Mouse (Mus musculus) thymus, postnatal 4 days (tissue): ENCODE measurements around the gene Ube2v1.

Source experiments
- DNase-seq: peaks from one replicate; pipeline ENCODE4 v3.0.0; 2021

Gene Ube2v1

DNA sequence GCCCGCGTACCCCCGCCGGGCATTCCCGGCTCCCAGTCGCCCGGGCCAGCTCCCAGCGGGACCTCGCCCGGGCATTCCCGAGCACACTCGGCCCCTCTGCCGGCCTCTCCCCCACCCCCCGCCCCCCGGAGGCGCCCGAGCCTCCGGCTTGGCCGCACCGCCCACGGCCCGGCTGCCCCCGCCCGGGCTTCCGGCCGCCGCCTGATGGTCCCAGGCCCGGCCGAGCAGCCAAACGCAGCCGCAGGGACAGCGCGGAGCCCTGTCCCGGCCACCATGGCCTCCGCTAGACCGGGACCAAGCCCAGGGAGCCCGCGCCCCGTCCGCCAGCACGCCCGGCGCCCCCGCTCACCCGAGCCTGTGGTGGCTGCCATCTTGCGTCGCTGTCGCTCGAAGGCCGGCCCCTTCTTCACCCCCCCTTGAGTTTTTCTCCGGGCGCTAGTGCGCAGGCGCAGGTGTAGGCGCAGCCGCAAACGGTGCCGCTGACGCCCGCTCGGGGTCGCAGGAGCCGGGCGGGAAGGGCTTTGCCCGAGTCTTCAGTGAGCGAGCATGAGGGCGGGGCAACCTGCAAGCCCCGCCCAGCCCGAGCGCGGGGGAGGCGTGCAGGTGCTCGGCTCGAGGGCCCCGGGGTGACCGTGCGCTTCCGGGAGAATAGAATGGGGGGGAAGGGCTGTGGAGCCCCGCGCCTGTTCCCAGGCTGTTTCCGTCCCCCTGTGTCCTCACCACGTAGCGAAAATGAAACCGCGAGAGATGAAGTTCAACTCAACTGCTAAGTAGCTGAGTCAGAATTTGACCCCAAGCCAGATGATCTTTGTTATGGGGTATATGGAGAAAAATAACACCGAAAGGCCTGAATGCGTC, at the start of gene Ube2v1:
TSS of gene Ube2v1 (minus strand) at position 505 of the 858 bp plus-strand sequence.
- DNase-seq: peak; percentile 99

DNA sequence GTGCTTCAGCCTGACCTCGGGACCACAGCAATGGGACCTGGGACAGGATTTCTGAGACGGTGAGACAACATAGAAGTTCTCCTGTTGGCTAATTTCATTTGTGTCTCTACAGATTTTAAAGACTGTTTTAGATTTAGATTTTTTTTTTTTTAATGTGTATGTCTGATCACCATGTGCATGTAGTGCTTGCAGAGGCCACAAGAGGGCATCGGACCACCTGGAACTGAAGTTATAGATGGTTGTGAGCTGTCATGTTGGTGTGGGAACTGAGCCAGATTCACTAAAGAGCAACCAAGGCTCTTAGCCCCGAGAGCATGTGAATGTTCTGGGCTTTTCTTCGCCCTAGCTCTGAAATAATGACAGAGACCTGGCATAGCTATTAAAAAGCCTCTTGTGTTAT, 48.8 kb upstream of the Ube2v1 start:
- DNase-seq: peak; percentile 87

DNA sequence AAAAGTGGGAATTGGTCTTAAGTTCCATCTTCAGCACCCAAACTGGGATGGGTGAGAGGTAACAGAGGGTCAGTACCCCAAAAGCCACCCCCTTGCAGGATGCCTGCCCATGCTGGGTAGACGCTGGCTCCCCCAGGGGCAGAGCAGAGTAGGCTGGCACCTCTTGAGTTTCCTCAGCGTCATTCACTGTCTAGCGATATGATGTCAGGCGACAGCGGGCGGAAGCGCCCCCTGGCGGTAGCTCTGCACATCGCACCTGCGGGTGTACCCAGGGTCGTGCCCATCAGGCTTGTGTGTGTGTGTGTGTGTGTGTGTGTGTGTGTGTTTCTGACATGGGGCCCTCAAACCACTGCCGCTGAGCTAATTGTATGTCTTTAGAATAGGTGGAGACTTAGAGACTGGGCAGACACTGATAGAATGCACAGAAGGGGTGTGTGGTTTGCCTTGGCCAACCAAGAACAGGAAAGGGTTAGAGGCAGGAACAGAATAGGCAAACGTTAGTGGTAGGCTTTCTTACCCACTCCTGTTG, 48.1 kb upstream of the Ube2v1 start:
- DNase-seq: peak; percentile 96

DNA sequence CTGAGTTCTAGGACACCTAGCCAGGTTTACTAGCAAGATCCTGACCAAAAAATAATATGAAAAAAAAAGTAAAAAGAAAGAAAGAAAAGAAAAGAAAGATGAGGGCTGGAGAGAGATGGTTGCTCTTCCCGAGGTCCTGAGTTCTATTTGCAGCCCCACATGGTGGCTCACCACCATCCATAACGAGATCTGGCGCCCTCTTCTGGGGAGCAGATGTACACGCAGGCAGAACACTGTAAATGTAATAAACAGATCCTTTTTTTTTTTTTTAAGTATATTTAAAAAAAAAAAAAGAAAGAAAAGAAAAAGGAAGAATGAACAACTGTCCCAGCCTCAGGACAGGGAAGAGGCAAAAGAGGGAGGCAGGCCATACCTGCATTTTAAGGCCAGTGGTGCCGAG, 46.7 kb upstream of the Ube2v1 start:
- DNase-seq: peak; percentile 74

DNA sequence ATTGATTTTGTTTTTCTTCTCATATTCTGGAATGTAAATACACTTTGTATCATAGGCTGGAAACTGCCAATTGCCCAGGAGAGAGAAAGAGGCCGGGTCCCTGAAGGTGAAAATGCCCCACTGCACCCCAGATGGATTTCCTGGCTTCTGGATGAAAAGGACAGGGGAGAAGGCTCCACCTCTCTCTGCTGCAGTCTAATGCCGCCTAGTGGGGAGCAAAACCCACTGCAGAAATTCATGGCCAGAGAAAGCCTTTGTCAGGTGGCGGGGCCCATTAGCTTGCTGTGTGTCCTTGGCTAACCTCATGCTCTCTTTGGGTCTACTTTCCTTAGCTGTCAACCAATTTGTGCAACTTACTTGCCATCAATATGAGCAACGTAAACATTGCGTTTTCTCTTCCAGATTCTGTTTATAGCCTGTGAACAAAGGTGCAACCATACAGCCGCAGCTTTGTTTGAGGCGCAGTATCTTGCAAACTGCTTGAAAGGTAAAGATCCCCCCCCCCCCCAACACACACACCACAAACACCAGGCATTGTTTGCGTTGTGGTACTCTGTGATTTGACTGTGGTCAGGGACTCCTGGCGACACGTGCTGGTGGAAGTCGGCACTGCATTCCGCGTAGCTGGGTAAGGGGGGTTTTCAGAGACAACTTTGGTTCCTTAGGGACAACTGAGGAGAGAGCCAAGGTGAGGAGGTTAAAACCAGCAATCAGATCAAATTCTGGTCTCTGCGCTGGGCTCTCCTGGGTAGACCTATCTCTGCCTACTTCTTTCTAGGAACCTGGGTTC, 43.4 kb upstream of the Ube2v1 start:
- DNase-seq: peak; percentile 75

DNA sequence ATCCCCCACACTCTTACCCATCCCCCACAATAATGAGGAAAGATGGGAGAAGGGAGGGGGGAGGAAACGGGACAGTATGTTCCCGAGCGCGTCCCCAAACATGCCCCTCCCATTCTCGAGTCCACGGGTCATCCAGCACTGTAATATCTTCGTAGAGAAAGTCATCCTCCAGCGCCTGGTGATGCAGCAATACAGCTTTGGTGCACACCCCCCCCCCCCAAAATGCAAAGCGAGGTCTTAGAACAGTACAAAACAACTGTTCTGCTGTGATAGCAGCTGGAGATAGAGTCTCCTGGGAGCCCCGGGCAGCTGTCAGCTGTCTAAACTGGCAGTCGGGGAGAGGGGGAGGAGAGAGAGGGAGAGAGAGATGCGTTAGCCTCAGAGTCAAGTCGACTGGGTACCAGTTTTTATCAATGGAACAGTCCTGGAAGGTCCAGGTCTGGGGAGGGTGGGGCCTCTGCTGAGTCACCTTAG, 40.4 kb upstream of the Ube2v1 start:
- DNase-seq: no peak

DNA sequence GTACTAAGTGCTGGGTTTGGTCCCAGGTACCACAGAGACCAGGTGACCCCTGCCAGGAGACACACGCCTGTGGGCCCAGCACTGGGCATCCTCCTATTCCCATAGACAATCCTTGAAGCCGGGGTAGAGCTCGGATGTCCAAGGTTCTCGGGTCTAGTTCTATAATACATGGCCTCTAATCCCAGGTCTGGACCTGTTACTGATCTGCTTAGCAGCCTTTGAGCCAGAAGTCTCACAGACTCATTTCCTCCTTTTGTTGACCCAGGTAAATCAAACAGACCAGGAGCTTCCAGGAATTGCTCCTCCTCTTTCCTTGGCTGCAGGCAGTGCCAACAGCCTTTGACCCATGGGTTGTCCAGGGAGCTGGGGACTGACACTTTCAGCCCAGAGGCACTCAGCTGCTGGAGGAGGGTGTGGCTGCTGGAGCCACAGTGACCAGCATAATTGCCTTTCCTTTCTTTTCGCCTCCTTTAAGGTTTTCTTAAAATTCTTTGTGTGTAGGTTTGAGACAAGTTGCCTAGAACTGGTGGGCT, 39.3 kb upstream of the Ube2v1 start:
- DNase-seq: no peak

DNA sequence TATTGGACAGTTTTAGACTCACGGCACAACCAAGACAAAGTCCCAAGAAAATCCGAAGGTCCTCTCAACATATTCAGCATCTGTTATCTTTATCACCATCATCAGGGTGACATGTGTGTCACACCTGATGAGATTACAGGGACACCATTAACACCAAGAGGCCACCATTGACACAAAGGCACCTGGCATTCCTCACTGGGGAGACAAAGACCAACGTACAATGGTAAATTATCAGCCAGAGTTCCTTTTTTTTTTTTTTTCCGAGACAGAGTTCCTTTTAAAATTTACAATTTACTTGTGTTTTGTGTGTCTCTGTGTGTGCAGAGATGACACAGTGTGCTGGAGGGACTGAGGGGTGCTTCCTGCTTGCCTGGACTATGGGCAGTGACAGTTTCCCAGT, 37.5 kb upstream of the Ube2v1 start:
- no peak for DNase-seq

DNA sequence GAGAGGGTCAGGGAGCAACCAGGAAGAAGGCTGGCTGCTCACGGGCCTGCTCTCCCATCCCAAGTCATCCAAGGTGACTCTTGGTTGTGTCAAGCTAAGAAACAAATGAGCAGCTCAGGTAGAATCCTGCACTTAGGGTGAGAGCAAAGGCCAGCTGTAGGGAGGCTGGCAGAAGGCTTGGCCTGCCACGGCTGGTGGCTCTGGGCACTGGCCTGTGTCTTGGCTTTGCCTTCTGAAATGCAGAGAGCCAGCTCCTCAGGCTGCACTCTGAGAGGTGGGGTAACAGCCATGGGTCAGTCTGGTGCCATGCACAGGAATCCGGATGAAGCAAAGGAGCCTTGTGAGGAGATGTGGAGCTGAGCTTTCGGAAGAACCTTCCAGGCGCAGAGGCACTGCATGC, 36.5 kb upstream of the Ube2v1 start:
- DNase-seq: no peak

DNA sequence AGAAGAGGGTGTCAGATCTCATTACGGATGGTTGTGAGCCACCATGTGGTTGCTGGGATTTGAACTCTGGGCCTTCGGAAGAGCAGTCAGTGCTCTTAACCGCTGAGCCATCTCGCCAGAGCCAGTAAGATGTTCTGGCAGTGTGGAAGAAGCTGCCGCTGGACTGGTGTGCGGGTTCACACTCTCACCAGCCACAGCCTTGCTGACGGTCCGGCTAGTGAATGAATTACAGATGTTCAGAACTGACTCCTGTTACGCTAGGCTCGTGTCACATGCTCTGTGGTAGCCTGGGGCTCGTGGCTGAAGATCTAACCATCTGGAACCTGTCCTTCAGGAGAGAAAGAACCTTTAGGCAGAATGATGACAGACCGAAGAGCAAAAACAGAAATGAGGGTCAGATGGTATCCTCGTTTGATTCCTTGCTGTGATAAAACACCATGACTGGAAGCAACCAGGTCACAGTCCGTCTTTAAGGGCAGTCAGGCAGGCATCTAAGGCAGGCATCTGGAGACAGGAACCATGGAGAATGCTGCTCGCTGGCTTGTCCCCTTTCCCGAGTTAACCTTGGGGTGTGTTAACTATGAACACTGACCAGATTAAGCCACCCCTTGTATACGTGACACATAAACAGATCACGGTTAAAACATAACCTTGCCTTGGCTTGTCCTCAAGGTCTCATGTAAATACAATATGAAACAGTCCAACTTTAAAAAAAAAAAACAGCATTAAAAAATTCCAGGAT, 34.2 kb upstream of the Ube2v1 start:
- DNase-seq: no peak

DNA sequence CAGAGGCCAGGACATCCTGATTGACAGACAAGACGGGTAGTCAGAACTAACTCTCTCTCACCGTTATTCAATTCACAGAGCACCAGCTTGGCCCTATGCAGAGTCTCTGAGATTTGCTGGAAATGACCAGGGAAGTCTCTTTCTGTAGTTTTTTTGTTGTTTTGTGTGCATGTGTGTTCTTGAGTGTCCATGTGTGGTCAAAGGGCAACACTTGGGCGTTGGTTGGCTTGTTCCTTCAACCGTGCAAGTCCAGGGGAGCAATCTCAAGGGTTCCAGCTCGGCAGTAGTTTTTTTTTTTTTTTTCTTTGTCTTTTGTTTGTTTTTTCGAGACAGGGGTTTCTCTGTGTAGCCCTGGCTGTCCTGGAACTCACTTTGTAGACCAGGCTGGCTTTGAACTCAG, 30.8 kb upstream of the Ube2v1 start:
- DNase-seq: no peak

DNA sequence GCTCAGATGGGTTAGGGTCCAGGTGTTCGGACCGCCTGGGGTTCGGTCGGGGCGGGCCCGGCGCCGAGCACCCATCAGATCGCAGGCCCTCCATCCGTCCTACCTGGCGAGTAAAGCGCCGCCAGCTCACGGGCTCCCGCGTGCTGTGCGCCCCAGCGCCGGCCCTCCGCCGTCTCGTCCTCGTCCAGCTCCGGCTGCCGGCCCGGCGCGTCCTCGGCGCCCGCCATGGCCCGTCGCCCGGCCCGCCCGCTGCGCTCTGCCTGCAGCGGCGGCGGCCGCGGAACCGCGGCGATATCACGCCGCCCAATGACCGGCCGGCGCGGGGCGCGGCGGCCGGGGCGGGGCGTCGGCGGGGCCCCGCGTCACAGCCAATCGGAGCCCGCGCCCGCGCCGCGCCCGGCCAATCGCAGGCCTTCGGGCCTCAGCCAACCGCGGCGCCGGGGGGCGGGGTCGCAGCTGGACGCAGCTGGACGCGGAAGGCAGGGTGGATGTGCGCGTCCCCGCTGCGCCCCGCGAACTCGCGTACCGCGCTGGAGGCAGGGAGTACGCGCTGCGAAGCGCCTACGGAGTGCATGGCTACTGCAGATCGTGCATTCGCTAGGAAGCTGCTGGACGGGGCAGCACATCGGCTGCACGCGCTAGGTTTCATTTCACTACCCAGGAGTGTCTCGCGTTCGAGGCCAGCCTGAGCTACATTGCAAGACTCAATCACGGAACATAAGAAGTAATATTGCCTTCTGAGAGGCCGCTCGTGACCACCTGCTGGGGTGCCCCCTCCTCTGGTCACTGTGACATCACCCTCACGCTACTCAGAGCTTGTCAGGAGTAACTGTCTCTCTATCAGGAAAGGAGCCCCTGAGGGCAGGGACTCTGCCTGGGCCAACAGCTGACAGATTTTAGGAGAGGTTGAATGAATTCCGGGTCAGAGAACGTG, 29.6 kb upstream of the Ube2v1 start, which contains the start of gene Gm20431:
TSS of gene Gm20431 (minus strand) at position 227 of the 934 bp plus-strand sequence.
- DNase-seq: peak; percentile 98

DNA sequence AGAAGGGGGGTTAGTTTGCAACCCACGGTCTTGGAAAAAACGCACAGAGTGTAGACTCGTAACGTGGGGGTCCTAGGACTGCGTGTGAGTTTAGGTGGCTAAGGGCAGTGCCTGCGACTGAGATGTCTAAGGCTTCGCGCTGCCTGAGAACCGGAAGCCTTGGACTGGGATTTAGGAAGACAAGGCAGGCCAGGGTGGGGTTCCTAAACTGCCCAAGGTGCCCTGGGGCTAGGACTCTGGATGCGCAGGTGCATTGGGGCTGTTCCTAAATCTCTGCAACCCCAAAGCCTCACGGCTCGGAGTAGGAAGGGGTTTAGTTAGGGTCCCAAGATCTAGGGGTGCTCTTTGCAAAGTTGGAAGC, 28.7 kb upstream of the Ube2v1 start:
- DNase-seq: peak; percentile 38

DNA sequence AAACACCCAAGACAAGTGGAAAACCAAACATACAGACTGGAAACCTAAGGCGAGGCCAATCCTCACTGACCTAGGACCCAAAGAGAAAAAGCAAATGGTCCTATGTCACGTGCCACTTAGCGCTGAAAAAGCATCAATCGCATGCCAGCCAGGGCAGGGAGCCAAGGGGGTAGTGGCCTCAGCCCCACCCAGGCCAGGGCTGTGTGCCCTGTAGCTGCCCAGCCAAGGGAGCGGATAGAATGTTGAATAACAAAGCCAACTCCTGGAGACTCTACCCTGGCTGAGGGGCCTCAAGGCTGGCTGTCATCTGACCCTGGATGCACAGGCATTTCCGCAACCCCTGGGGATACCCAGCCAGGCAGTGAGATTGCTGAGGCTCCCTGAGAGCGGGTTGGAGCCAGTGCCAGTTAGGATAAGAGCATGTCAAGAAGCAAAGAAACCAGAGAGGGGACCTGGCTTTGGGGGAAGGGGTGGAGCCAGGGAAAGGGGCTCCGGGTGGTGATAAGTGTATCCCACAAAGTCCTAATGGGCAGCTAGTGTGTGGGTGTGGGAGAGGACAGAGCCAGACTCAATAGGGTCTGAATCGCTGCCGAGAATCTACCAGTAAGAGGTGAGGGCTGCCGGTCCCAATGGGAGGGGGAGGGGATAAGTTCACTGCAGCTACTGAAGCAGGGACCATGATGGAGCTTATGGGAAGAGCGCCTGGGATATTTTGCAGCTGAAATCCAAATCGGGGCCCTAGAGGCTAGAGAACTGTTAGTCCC, 28.1 kb upstream of the Ube2v1 start:
- DNase-seq: no peak

DNA sequence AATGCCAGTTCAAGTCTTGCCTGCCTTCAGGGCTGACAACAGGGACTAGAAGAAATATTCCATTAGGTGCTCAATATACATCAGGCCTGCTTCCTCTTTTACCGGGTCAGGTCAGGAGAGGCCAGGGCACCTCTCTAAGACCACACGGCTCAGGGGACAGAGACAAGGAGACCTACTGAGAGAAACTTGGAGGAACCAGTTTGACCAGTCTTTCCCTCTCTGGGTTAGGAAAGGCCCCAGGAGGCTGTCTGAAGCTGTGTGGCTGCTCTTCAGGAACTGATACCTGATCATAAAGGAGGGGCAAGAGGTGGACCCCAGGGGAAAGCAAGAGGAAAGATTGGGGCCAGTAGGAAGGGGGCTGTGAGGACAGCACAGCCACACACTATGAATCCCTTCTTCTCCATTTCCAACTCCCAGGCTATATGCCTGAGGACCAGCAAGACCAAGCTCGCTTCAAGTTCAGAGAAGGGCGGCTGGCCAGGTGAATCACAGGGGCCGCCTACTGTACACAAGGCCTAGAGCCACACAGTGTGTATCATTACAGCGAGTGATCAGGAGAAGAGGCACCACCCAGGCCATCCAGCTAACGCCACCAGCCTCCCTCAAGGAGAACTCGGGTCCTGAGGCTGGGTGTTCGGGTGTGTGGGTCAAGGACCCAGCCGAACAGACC, 27.4 kb upstream of the Ube2v1 start:
- no peak for DNase-seq

DNA sequence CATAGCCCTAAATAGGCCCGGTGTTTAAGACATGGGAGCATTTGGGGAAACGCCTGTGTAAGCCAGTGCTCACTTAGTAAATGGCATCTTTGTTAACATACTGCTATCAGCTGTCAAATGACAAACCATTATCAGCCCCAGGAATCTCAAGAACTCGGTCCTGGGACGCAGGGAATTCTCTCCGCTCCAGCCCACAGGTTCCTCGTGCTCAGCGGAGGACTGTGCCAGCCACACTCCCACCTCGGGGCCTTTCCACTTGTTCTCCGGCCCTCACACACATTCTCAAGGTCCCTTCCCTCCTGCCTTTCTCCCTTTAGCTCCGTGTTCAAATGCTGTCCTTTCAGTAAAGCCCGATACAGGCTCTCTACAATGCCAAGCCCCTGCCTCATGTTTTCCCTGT, 26.8 kb upstream of the Ube2v1 start:
- DNase-seq: no peak

DNA sequence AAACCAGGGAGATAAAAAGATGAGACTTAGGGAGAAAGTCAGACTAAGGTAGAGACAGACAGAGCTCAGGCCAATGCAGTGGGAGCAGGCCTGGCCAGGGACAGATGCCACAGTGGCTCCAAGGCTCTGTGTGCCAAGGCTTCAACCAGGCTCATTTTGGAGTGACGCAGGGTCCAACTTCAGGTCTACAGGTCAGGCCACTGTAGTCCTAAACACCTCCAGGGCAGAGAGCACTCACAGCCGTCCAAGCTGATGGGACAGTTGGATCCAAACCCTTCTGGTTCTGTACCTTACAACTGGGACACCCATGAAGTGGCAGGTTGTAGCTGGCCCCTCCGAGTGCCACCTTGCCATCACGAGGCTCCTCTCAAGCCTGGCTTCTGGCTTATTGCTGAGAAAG, 26.1 kb upstream of the Ube2v1 start:
- no peak for DNase-seq

DNA sequence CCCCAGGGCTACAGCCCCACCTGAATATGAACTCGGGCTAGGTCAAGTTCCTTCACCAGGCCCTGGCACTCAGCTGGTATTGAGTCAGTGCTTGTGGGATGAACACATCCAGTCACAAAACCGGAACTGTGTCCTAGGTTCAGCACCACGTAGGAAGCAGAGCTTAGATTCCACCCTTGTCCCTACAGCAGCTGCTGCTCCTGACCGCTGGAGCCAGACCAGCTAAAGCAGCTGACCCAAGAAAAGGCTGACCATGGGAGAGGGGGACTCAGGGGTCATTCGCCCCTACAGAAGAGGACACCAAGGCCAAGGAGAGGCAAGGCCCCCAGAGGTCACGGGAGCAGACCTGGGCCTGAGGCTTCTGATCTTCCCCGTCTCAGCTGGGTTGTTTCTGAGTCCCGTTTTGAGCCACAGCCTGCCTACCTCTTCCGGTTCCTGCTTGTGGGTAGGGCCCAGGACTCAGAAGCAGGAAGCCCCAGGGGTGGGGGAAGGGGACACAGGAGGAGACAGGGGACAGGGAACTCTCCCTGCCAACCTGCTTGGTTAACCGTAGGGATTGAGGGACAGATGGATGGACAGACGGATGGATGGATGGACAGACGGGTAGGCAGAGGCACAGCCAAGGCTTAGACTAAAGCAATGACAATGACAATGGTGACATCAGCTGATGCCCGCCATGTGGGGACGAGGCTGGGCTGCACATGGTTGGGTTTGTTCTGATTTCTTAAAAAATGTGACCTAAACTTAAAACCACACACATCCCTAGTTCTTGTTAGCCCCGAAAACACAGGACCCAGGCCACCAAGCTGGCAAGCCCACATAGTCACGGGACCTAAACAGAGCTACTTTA, 25.0 kb upstream of the Ube2v1 start:
- DNase-seq: peak; percentile 87

DNA sequence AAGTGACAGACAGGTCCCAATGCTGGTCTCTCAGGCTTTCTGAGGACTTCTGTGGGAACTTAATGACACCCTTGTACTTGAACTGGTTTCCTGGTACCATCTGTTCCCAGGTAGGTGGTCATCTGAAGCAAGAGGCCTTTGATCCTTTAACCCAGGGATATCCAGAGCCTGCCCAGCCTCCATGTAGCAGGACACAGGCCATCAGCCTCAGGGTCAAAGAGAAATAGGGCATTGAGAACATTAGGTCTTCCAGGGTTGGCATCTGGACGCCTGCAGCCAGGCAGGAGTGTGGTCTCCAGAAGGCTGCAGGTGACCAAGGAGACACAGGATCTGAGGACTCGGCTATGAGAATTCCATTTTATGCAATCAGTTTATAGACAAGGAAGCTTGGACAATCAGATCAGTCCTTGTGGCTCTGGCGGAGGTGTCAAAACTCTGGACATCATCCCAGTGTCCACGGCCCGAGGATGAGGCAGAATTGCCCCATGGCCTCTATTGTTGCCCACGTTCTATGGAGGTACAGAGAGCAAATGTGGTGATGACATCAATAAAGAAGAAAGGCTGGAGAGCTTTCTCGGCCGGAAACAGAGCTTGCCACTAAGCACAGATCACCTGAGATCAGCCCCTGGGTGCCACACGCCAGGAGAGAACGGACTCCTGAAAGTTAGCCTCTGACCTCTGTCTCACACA, 23.2 kb upstream of the Ube2v1 start:
- DNase-seq: no peak
